Comparison of ENCODE assay signal across 10 mouse cellular contexts in the genomic region with DNA sequence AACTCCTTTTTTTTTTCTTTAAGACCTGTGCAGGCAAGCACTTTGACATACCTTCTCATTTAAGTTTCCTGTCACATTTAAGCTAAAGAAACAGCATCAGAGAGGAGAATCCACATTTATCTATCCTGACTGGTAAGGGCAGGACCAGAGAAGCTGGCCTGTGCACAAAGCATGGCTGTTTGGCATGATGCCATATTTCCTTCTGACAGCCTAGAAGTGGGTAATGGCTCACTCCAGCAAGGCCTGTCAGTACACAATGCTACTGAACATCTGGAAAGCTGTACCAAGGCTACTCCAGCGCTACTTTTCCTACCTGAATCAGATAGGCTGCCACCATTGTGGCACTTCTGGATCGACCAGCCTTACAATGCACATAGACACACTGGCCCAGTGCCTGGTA. TPM values are rescaled to one million over a fixed set of nuclear protein-coding genes. Genes with fewer than 3 reads are reported as not detected.
DNase-seq lines count a peak whose midpoint lies in the region; ATAC-seq and TF ChIP-seq lines count a peak whose summit lies in the region.
"Had no signal": no experiment of that assay in that cellular context is flagged by ENCODE, and none has a peak within 500 bp of the region (broad histone marks: within the 10 kb centered on the region; RNA-seq: fewer than 3 reads in every experiment).

No protein-coding gene starts in this region.

- no peak for TF ChIP-seq CTCF in liver, adult 2 months (IDR thresholded peaks at IDR 0.05; ENCODE audit: low read depth, low read length)
- TF ChIP-seq CTCF in liver, postnatal 0 days (IDR thresholded peaks at IDR 0.05; ENCODE audit: low read depth) = no peak

- no peak for TF ChIP-seq POLR2A in liver, adult 2 months (IDR thresholded peaks at IDR 0.05; ENCODE audit: extremely low read depth, insufficient read depth, low read length)

- peaks cover 48% of the 10 kb centered on the region for H3K36me3 ChIP-seq in forebrain, embryonic 15.5 days
- peaks cover 72% of the 10 kb centered on the region for H3K36me3 ChIP-seq in forebrain, embryonic 10.5 days (replicated peaks)
- peaks cover 47% of the 10 kb centered on the region for H3K36me3 ChIP-seq in liver, adult 2 months (ENCODE audit: control insufficient read depth, insufficient read depth, low read length)
- peaks cover 39% of the 10 kb centered on the region for H3K36me3 ChIP-seq in liver, postnatal 0 days (replicated peaks; ENCODE audit: insufficient read depth, low read length)

- H3K4me1 ChIP-seq in forebrain, embryonic 15.5 days = peaks cover 37% of the 10 kb centered on the region
- peaks cover 34% of the 10 kb centered on the region for H3K4me1 ChIP-seq in forebrain, embryonic 10.5 days
- peaks cover 21% of the 10 kb centered on the region for H3K4me1 ChIP-seq in liver, adult 2 months (ENCODE audit: control insufficient read depth, insufficient read depth, low read length)
- peaks cover 13% of the 10 kb centered on the region for H3K4me1 ChIP-seq in liver, postnatal 0 days (ENCODE audit: insufficient read depth)

- TF ChIP-seq EP300 in liver, postnatal 0 days (IDR thresholded peaks at IDR 0.05; ENCODE audit: low read depth) = no peak

- no peaks in the 10 kb centered on the region for H3K27me3 ChIP-seq in forebrain, embryonic 15.5 days
- no peaks in the 10 kb centered on the region for H3K27me3 ChIP-seq in forebrain, embryonic 10.5 days (ENCODE audit: poor library complexity, severe bottlenecking)
- H3K27me3 ChIP-seq in liver, adult 2 months (ENCODE audit: control insufficient read depth, insufficient read depth, low read length) = no peaks in the 10 kb centered on the region
- no peaks in the 10 kb centered on the region for H3K27me3 ChIP-seq in liver, postnatal 0 days (ENCODE audit: insufficient read depth, low read length)
- H3K27me3 ChIP-seq: limb, embryonic 15.5 days had no signal

- no peak for ATAC-seq in forebrain, embryonic 15.5 days (replicated peaks)
- no peak for ATAC-seq in liver, postnatal 0 days

- WGBS in forebrain, embryonic 15.5 days = 66% methylated on average over 2 of the region's 2 CpGs
- 95% methylated on average over 2 of the region's 2 CpGs for WGBS in forebrain, embryonic 10.5 days
- 29% methylated on average over 2 of the region's 2 CpGs for WGBS in liver, adult 2 months
- WGBS in liver, postnatal 0 days (ENCODE audit: insufficient replicate concordance) = 86% methylated on average over 2 of the region's 2 CpGs

- H3K27ac ChIP-seq in forebrain, embryonic 15.5 days (replicated peaks) = peak overlapping the region; percentile 36; the same call in 1 of the 2 replicates
- no peak overlapping the region for H3K27ac ChIP-seq in forebrain, embryonic 10.5 days
- peak overlapping the region; percentile 41; the same call in 1 of the 2 replicates for H3K27ac ChIP-seq in liver, adult 2 months (replicated peaks; ENCODE audit: insufficient read depth, low read depth, low read length)
- H3K27ac ChIP-seq in liver, postnatal 0 days (ENCODE audit: low read depth) = no peak overlapping the region
- H3K27ac ChIP-seq: limb, embryonic 15.5 days had no signal

- H3K9me3 ChIP-seq in forebrain, embryonic 15.5 days = no peaks in the 10 kb centered on the region
- H3K9me3 ChIP-seq in forebrain, embryonic 10.5 days = no peaks in the 10 kb centered on the region
- H3K9me3 ChIP-seq in liver, postnatal 0 days (ENCODE audit: low read length) = no peaks in the 10 kb centered on the region
- H3K9me3 ChIP-seq: limb, embryonic 15.5 days had no signal

- no peak overlapping the region for H3K9ac ChIP-seq in forebrain, embryonic 15.5 days (replicated peaks)
- H3K9ac ChIP-seq in liver, adult 2 months (ENCODE audit: low read depth, low read length) = peak overlapping the region; percentile 56; the same call in 1 of the 2 replicates
- H3K9ac ChIP-seq in liver, postnatal 0 days (replicated peaks) = no peak overlapping the region
- H3K9ac ChIP-seq: limb, embryonic 15.5 days had no signal

- peaks cover 25% of the 10 kb centered on the region; the same call in 1 of the 2 replicates for H3K79me2 ChIP-seq in liver, adult 2 months (ENCODE audit: control insufficient read depth, insufficient read depth, low read length)

- H3K4me3 ChIP-seq in forebrain, embryonic 15.5 days = no peak overlapping the region
- no peak overlapping the region for H3K4me3 ChIP-seq in forebrain, embryonic 10.5 days
- H3K4me3 ChIP-seq in liver, adult 2 months (ENCODE audit: insufficient read depth, low read depth, low read length) = no peak overlapping the region
- H3K4me3 ChIP-seq in liver, postnatal 0 days (ENCODE audit: low read depth, low read length) = no peak overlapping the region
- H3K4me3 ChIP-seq: limb, embryonic 15.5 days had no signal

- no peak for DNase-seq in forebrain, embryonic 10.5 days (ENCODE audit: extremely low spot score, low spot score)
- DNase-seq in liver, adult 2 months (ENCODE audit: extremely low read depth, low read depth, low spot score) = peak; percentile 70
- DNase-seq in liver, postnatal 0 days = no peak
- DNase-seq in adrenal gland, postnatal 14 days = peak; percentile 62
- peak; percentile 59 to 69 for DNase-seq in kidney, postnatal 36 days
- DNase-seq in B cell, adult 2 months = no peak
- no peak for DNase-seq in ovary, postnatal 10 days (ENCODE audit: low spot score)
- DNase-seq: thymus, postnatal 25 days had no signal

- H3K4me2 ChIP-seq in forebrain, embryonic 15.5 days (replicated peaks) = no peak overlapping the region
- H3K4me2 ChIP-seq in liver, postnatal 0 days (ENCODE audit: low read depth, low read length) = no peak overlapping the region
- H3K4me2 ChIP-seq: limb, embryonic 15.5 days had no signal

RNA-seq across cellular contexts. Expression of a gene that starts 9.0 kb away (rescaled TPM):
- polyA plus RNA-seq in forebrain, embryonic 15.5 days (2015; fragmentation: Nextera tagmentation; extraction: Ambion mirVana) = 213 and 219 TPM in 2 replicates
- polyA plus RNA-seq in forebrain, embryonic 10.5 days (2016; fragmentation: Nextera tagmentation; extraction: Ambion mirVana) = 201 and 203 TPM in 2 replicates
- 191 and 201 TPM in 2 replicates for total RNA-seq in liver, adult 2 months (2014; rRNA removed)
- 199 and 205 TPM in 2 replicates for polyA plus RNA-seq in liver, adult 2 months (2012; rRNA removed)
- polyA plus RNA-seq in liver, postnatal 0 days (2015; fragmentation: Nextera tagmentation; extraction: Ambion mirVana) = 196 and 199 TPM in 2 replicates
- 551 and 591 TPM in 2 replicates for total RNA-seq in adrenal gland, postnatal 14 days (2021)

RNA-seq across cellular contexts. Expression of a gene that starts 9.1 kb away (rescaled TPM):
- 58.7 and 63.8 TPM in 2 replicates for polyA plus RNA-seq in forebrain, embryonic 15.5 days (2015; fragmentation: Nextera tagmentation; extraction: Ambion mirVana)
- 59.1 and 61.4 TPM in 2 replicates for polyA plus RNA-seq in forebrain, embryonic 10.5 days (2016; fragmentation: Nextera tagmentation; extraction: Ambion mirVana)
- 9.0 and 9.3 TPM in 2 replicates for total RNA-seq in liver, adult 2 months (2014; rRNA removed)
- polyA plus RNA-seq in liver, adult 2 months (2012; rRNA removed) = 12.7 and 13.5 TPM in 2 replicates
- polyA plus RNA-seq in liver, postnatal 0 days (2015; fragmentation: Nextera tagmentation; extraction: Ambion mirVana) = 8.7 and 9.8 TPM in 2 replicates
- total RNA-seq in adrenal gland, postnatal 14 days (2021) = 26.5 and 29.4 TPM in 2 replicates

RNA-seq across cellular contexts. Expression of a gene that starts 26.5 kb away (rescaled TPM):
- 132 and 136 TPM in 2 replicates for polyA plus RNA-seq in forebrain, embryonic 15.5 days (2015; fragmentation: Nextera tagmentation; extraction: Ambion mirVana)
- polyA plus RNA-seq in forebrain, embryonic 10.5 days (2016; fragmentation: Nextera tagmentation; extraction: Ambion mirVana) = 156 and 161 TPM in 2 replicates
- total RNA-seq in liver, adult 2 months (2014; rRNA removed) = 39.5 and 46.2 TPM in 2 replicates
- 30.5 and 32.9 TPM in 2 replicates for polyA plus RNA-seq in liver, adult 2 months (2012; rRNA removed)
- 26.0 and 29.4 TPM in 2 replicates for polyA plus RNA-seq in liver, postnatal 0 days (2015; fragmentation: Nextera tagmentation; extraction: Ambion mirVana)
- total RNA-seq in adrenal gland, postnatal 14 days (2021) = 89.9 and 97.9 TPM in 2 replicates

RNA-seq across cellular contexts. Expression of a gene that starts 28.0 kb away (rescaled TPM):
- polyA plus RNA-seq in forebrain, embryonic 15.5 days (2015; fragmentation: Nextera tagmentation; extraction: Ambion mirVana) = 68.5 and 70.6 TPM in 2 replicates
- polyA plus RNA-seq in forebrain, embryonic 10.5 days (2016; fragmentation: Nextera tagmentation; extraction: Ambion mirVana) = 3.1 and 3.4 TPM in 2 replicates
- 0.18 and 0.67 TPM in 2 replicates for total RNA-seq in liver, adult 2 months (2014; rRNA removed)
- 1.1 and 1.4 TPM in 2 replicates for polyA plus RNA-seq in liver, adult 2 months (2012; rRNA removed)
- 2.9 and 3.1 TPM in 2 replicates for polyA plus RNA-seq in liver, postnatal 0 days (2015; fragmentation: Nextera tagmentation; extraction: Ambion mirVana)
- 2.3 and 2.8 TPM in 2 replicates for total RNA-seq in adrenal gland, postnatal 14 days (2021)

Comparison
In these comparisons a context has a peak if more than half of its experiments do, and no peak if none do; other contexts are left out.
1. H3K27ac ChIP-seq: peak in forebrain, embryonic 15.5 days (single experiment) and liver, adult 2 months (single experiment); none in forebrain, embryonic 10.5 days (single experiment) and liver, postnatal 0 days (single experiment).
2. DNase-seq: peak in liver, adult 2 months (single experiment), adrenal gland, postnatal 14 days (single experiment) and kidney, postnatal 36 days (2 of 2); none in forebrain, embryonic 10.5 days (single experiment), liver, postnatal 0 days (single experiment), B cell, adult 2 months (0 of 2) and ovary, postnatal 10 days (single experiment).